In the genomic region with DNA sequence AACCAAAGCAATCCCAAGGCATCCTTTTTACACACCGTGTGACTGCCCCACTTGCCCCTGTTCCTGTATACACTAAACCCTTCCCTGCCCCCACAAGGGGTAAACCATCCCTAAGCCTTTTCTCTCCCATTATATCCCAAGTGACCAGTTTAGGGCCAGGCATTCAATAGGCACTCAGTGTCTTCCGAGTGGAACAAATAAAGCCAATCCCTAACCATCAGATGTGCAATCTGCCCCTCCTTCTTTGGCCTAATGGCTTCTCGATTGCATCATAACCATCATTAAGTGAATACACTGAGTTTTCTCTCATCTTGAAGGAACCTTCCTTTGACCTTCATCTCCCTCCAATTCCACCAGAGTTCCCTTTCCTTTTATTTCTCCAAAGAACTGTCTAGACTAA, we compare ENCODE assay signal across 28 mouse cellular contexts. TPM values are rescaled to one million over a fixed set of nuclear protein-coding genes. Genes with fewer than 3 reads are reported as not detected.
"Had no signal": no experiment of that assay in that cellular context is flagged by ENCODE, and none has a peak within 500 bp of the region (broad histone marks: within the 10 kb centered on the region; RNA-seq: fewer than 3 reads in every experiment).

No protein-coding gene starts in this region.

- DNase-seq: gastrocnemius, postnatal 14 days; gastrocnemius, postnatal 36 days; heart, adult 18-20 months; heart, postnatal 14 days; heart, postnatal 36 days; kidney, adult 11 months; kidney, adult 2 months; kidney, adult 9 months; kidney, postnatal 25 days; kidney, postnatal 4 days; liver; liver, embryonic 13.5 days had no signal

- H3K9me3 ChIP-seq: heart, embryonic 13.5 days; heart, embryonic 15.5 days; hindbrain, embryonic 12.5 days; kidney, embryonic 15.5 days; limb, embryonic 10.5 days; limb, embryonic 12.5 days; liver, embryonic 13.5 days; liver, embryonic 15.5 days had no signal

- H3K4me1 ChIP-seq: liver, embryonic 13.5 days; liver, embryonic 15.5 days had no signal

- H3K9ac ChIP-seq: heart, embryonic 13.5 days; heart, embryonic 15.5 days; hindbrain, embryonic 12.5 days; hindbrain, embryonic 14.5 days; kidney, embryonic 15.5 days; limb, embryonic 12.5 days; liver, embryonic 13.5 days; liver, embryonic 15.5 days had no signal

- H3K27ac ChIP-seq: heart, embryonic 13.5 days; heart, embryonic 15.5 days; hindbrain, embryonic 12.5 days; hindbrain, embryonic 14.5 days; kidney, embryonic 15.5 days; kidney, postnatal 0 days; layer of hippocampus, adult 2 months; left cerebral cortex, adult 2 months; limb, embryonic 10.5 days; limb, embryonic 12.5 days; liver, embryonic 13.5 days; liver, embryonic 15.5 days had no signal

- H3K27me3 ChIP-seq: heart, embryonic 13.5 days; heart, embryonic 15.5 days; hindbrain, embryonic 12.5 days; kidney, embryonic 15.5 days; limb, embryonic 12.5 days; liver, embryonic 13.5 days; liver, embryonic 15.5 days had no signal

- H3K36me3 ChIP-seq: liver, embryonic 13.5 days; liver, embryonic 15.5 days had no signal

- ATAC-seq: hindbrain, embryonic 16.5 days; intestine, embryonic 16.5 days had no signal

- H3K4me2 ChIP-seq: heart, embryonic 11.5 days; heart, embryonic 13.5 days; heart, embryonic 15.5 days; hindbrain, embryonic 12.5 days; hindbrain, embryonic 14.5 days; kidney, embryonic 15.5 days; limb, embryonic 12.5 days; liver, embryonic 11.5 days; liver, embryonic 13.5 days; liver, embryonic 15.5 days had no signal

- H3K4me3 ChIP-seq: heart, embryonic 13.5 days; heart, embryonic 15.5 days; hindbrain, embryonic 12.5 days; kidney, embryonic 15.5 days; layer of hippocampus, adult 2 months; left cerebral cortex, adult 2 months; limb, embryonic 10.5 days; limb, embryonic 12.5 days; liver, embryonic 13.5 days; liver, embryonic 15.5 days had no signal

RNA-seq across cellular contexts. Expression of a gene that starts 43.9 kb away (rescaled TPM):
- total RNA-seq: hematopoietic stem cell, adult 5-6 weeks had no signal
